Mouse (Mus musculus): ENCODE data around the gene Lif.

Lif gene

DNA sequence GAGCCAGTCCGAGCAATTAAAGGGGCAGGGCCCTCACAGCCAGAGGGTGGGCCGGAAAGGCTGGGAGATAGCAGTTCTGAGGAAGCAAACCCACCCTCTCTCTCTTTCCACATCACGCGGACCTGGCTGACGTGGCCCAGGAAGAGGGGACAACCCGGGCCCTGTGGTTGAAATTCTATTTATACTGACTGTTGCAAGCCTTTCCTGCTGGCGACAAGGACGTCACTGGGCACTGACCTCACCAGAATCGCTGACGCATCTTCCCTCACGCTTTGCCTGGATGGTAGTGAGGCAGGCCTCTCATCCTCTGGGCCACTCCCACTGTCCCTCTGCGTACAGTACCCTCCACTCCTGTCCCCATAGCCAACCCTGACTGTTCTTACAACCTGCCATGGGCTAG is 24.7 kb upstream of the Lif start:
- no peak for DNase-seq

DNA sequence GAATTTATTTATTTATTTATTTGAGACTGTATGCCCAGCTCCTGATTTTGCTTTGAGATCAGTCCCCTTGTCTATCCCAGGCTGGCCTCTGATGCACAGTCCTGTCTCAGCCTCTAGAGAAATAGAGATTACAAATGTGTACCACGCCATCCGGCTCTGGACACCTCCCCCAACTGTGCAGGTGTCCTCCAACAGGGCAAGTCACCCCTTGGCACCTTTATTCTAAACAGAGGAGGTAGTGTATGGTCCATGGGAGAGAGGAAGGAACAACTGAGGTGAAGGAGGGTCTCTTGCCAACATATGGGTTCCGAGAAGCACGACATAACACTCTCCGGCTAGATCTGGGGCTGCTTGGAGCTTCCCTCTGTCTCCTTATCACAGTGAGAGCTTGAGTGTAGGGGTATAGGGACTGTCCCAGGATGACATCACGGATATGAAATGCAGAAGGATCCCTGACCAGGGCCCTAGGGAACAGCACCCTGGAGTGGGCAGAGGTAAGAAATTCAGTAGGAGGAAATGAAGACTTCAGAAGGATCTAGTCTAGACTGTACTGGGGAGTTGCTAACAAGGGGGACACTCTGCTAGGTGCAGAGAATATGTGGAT is 22.2 kb upstream of the Lif start:
- DNase-seq, result no peak

DNA sequence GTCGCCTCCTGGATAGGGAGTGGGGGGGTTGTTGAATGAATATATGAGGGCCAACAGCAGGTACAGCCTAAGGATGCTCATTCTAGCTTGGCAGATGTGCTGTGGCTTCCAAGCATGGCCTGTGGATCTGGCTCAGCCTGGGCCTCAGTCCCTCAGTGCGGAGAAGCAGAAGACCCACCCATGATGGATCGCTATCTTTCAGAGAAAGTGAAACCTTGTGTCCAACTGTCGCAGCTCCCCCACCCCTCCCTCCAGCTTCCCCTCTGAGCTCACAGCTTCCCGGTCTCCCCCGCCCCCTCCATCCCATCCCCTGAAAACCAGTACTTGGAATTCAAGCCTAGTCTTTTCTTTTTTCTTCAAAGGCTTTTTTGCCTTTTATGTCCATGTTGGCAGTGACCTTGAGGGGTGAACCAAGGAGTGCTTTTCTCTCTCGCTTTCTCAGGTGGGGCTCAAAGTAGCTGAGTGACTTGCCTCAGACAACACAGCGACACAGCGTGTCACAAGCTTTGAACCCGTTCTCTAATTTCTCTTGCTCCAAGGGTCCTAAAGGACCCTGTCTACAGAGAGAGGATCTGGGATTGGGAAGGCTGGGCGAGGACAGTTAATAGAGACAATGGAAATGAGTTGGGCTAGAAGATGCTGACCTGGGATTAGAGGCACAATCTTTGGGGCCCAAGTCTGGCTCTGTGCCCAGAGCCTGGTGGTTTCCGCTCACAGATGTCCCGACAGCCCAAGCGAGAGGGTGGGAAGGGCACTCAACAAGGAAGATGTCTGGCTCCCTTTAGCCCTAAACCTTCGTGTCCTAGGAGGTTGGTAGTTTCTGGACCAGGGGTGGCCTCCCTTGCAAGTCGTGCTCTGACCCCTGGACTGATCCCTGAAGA is 21.5 kb upstream of the Lif start, which contains the start of gene Osm:
TSS of gene Osm (plus strand) at position 756 of the 881 bp plus-strand sequence.
- no peak for DNase-seq

DNA sequence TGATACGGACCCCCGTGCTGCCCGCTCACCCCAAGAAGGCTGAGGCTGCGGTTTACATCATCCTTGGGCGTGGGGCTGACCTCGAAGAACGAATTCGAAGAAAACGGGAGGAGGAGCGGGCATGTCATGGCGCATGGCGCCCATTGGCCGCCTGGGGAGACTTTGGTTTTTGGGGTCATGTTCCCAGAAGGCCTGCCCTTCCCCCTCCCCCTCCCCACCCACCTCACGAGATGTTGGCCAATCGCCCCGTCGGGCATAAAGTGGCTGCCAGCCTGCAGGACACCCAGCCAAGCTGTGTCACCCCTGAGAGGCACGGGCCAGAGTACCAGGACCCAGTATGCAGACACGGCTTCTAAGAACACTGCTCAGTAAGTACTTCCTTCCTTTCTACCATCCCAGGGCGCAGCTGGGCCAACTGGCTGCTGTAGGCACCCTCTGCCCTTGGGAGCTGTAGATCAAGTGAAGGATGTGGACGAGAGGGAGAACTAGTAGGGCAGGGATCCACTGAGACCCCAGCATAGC is 20.8 kb upstream of the Lif start:
- no peak for DNase-seq

DNA sequence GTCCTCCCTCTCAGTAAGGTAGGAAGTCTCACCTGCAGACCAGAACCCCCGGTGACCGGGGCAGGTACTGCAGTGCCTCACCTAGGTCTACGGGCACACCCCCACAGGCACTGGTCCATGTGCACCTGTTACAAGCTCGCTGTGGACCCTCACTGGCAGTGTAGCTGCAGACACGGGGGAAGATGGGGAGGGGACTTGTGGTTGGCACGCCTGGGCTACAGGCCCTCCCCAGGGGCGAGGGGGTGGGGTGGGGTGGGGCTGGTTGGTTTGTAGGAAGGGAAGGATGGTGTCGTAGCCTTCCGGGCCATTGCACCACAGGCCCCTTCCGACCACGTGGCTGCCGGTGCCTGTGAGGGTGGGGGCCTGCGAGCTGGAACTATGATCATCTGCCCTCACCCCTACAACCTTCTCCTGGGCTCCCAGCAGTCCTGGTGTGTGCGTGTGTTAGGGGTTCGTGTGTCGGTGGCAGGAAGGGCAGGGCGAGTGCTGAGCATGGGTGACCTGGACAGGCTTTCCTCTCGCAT is 19.9 kb upstream of the Lif start:
- DNase-seq, result no peak

DNA sequence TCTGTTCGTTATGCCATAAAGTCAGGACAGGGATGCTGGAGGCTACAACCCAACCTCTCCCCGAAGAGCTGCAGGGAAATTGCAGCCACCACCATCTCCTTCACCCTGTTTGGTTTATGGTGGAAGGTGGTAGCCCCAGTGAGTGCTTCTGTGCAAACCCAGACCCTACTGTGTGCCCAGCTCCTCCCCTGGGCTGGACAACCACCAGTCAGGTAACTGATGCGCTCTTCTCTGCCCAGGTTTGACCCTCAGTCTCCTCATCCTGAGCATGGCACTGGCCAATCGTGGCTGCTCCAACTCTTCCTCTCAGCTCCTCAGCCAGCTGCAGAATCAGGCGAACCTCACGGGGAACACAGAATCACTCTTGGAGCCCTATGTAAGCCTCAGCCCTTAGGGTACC is 19.2 kb upstream of the Lif start:
- no peak for DNase-seq

DNA sequence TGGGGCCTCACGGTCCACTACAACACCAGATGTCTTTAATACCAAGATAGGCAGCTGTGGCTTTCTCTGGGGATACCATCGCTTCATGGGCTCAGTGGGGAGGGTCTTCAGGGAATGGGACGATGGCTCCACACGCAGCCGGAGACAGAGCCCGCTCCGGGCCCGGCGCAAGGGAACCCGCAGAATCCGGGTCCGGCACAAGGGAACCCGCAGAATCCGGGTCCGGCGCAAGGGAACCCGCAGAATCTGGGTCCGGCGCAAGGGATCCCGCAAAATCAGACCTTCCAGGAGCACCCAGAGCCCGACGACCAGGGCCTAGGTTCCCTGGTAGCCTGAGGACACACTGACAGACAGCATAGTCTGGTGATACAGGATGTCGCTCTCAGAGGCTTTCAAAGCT is 17.7 kb upstream of the Lif start:
- no peak for DNase-seq

DNA sequence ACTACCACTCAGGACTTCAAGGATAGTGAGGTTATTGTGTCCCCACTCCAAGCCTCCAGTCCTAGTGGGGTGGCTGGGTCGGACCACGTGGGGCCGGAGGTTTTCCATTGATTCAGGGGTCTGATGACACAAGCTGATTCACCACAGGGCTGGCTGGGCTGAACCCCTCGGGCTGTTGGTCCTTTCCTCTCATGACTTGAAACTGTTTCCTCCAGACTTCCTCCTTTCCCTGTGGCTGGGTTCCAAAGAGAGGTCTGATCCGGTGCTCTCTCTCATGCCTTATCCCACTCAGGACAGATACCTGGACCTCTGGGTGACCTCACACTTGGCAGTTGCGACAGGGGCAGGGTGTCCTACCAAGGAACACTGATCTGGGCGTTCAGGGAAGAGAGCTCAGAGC is 17.2 kb upstream of the Lif start:
- DNase-seq, result no peak

DNA sequence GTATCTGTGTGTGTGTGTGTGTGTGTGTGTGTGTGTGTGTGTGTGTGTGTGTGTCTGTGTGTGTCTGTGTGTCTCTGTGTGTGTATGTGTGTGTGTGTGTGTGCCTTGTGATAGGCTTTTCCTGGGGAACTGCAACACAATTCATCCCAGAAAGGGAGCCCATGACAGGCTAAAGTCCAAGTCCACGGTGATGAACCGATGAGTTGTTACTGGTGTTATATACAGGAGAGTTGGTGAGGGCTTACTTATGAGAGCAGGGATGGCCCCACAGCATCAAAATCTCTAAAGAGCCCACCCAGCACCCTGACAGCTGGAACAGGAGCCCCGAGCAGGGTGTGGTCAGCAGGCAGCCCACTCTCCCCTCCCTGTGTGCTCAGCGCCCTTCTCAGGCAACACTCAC is 16.2 kb upstream of the Lif start:
- DNase-seq, result no peak

DNA sequence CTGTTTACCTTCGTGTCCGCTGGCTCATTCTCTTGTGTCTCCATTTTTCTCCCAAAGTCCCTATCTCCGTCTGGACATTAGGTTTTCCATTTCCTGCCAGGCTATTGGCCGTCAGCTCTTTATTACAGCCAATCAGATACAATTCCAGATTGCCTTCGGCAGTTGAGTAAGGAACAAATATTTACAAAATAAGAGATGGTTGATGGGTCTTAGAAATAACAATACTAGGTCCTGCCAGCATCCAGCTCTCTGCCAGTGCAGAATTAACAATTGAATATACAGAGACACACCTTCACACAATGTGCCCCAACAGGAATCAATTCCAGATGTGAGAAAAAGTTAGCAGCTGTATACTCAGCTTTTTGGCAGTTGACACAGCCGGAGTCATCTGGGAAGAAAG is 11.2 kb upstream of the Lif start:
- no peak for DNase-seq

DNA sequence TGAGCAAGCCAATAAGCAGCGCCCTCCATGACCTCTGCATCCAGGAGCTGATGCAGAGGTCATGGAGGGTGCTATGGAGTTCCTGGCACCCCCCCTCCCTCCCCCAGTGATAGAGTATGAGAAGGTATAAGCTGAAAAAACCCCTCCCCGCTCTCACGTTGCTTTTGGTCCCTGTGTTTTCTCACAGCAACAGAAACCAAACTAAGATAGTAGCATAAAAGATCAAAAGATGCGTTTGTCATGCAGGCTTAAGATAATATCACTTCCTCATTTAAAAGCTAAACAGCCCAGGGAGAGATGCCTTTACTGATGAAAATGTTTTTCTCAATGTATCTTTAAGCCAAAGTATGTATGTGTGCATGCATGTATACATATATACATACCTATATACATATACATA is 10.7 kb upstream of the Lif start:
- no peak for DNase-seq

DNA sequence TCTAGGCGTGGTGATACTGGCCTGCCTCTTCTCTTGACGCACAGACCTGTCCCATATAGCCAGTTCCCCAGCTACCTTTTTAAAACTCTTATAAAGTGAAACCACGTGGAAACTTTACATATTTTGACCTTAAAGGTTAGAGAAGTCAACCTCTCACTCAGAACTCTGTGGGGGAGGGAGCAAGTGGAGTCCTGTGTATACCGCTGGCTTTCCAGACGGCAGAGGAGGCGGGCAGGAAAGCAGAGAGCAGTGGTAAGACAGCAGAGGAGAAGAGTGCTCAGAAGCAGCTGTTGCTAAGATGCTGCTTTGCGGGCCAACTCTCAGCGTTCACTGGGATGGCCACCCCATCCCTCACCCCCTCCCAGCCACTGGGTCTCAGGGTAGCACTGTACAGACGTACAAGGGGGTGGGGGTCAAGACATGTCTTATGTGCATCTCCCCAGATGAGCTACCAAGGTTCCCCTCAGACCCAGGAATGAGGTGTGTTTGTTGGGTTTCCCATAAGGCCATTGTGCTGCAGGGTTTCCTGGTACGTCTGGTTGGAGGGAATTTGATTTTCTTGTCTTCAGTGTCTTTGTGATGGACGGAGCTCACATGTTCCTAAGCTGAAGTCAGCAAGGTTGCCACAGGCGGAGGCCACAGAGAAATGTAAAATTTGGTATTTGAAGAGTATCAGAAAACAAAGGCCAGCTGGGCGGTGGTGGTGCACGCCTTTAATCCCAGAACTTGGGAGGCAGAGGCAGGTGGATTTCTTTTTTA is 10.0 kb upstream of the Lif start:
- no peak for DNase-seq

DNA sequence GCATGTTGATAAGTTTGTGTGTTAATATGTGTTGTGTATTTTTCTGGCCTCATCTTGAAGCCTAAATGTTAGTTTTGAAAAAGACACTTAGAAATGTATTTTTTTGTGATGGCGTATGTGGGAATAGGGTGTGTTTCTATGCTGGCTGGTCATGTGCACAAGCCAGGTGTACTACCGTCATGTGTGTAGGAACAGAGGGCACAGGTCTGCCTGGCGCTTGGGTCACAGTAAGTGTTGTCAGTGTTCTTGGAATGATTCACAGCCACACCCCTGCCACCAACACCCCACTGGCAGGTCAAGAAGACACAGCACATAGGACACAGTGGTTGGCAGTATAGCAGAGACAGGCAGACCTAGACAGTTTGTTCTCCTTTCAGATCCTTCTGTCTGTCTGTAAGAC is 8.2 kb upstream of the Lif start:
- no peak for DNase-seq

DNA sequence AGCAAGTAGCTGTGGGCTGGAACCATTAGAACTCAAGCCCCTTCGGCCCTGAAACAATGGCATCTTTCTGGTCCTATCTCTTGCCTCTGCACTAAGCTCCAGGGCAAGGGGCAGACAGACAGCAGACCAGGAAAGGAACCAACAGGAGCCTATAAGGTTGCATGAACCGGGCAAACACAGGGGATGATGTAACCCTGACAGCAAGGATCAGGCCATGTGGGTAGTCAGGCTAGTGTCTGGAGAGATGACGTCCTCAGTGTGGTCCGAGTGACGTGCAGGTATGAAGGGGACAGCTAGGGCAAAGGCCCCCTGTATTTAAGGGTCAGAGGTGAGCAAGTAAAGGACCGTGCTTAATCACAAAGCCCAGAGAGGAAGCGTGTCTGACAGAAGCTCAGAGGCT is 7.1 kb upstream of the Lif start:
- no peak for DNase-seq

DNA sequence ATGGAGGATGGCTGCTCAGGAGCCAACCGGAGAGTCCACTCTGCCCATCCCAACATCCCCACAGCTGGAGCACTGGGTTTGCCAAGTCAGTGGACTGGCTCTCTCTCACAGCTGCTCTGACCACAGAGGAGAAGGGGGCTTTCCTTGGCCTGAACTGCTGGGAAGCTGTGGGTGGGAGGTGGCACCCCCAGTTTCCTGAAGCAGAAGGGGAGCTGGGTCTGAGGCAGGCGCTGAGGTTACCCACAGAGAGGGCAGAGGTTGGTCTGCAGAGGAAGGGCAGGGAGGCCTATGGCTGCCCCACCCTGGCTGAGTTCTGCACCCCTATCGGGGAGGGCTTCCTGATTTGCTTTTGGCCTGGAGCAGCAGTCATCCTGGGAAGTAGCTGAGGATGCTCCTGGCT is 6.0 kb upstream of the Lif start:
- DNase-seq, result no peak

DNA sequence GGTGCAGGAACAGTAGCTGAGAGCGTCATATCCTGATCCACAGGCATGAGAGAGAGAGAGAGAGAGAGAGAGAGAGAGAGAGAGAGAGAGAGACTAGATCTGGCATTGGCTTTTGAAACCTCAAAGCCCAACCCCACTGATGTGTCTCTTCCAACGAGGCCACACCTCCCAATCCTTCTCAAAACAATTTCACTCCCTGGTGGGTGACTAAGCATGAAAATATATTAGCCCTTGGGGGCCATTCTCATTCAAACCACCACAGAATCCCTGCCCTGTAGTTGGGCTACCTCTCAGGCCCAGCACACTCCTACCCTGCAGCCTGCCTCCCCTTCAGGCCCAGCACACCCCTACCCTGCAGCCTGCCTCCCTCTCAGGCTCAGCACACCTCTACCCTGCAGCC is 4.5 kb upstream of the Lif start:
- DNase-seq, result no peak

DNA sequence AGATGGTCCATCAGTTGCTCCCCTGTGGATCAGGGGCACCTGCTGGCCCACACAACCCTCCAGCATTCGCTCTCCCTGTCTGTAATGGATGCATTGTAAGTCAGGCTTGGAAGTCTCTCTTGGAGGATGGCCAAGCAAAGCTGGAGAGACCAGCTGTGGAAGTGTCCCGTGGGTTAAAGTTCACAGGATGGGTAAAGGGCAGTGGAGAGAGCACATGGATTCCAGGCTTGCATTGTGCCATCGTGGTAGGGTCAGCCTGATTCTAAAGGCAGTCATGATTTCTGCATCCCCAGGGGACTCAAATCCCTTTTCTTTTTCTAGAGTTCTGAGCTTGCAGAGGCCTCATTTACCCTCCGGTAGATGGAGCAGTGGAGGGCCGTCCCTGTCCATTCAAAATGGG is 399 bp downstream of the Lif start:
- no peak for DNase-seq

DNA sequence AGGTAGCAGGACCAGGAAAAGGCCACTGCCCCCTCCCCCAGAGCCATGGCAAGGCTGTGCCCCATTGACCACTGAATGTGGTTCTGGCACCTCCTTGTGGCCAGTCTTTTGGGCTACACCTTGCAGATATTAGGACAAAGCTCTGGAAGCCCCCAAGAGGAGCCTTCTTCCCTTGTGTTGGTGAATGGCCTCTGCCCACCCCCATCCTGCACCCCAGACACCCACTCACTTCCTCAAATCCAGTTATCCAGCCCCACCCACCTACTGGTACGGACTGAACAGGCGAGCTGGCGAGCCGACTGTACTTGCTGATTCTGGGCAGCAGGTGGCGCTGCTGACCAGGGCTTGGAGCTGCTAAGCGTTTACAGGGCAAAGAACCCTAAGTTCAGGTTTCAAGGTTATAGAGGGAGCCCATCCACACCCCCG is 1.3 kb downstream of the Lif start:
- peak; percentile 78 for DNase-seq

DNA sequence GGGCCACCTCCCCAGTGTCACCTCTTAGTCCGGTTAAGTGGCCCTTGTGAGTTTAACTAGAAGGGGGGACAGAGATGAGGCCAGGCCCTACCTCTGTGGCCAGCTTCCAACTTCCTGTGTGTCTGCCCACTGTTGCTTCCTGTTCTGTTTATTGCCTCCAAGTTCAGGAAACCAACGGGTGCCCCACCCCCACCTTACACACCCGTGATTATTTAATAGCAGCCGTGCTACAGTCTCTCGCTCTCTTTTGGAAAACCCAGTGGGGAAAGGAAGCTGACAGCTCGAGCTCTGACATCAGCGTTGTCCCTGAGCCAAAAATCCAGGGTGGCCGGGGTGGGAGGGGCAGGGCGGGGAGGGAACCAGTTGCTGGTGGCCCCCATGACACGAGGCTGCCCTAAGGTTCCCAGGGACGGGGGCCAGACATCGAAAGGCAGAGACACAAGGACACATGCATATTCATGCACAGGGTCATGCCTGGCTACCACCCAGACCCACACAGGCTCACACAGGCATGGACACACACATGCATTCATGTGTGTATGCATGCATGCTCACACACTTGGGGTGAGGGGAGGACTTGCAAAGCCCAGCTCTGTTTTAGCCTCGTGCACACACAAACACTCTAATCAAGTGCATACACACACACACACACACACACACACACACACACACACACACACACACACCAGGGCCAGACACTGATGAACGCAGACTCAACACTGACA is 3.3 kb downstream of the Lif start:
- no peak for DNase-seq

DNA sequence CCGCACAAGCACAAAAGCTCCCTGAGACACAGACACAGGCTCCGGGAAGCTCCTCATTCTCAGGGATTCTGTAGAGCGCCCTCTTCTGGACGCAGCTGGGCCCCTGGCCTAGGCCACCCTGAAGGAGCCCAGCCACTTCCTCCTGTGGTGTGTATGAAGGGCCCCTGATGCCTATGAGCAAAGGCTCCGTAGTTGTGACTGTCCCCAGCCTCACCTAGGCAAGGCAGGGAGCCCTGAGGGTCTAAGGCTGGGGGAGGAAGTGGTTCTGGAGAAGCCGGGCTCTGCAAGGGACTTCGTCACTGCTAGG is 3.8 kb downstream of the Lif start:
- peak; percentile 67 for DNase-seq

DNA sequence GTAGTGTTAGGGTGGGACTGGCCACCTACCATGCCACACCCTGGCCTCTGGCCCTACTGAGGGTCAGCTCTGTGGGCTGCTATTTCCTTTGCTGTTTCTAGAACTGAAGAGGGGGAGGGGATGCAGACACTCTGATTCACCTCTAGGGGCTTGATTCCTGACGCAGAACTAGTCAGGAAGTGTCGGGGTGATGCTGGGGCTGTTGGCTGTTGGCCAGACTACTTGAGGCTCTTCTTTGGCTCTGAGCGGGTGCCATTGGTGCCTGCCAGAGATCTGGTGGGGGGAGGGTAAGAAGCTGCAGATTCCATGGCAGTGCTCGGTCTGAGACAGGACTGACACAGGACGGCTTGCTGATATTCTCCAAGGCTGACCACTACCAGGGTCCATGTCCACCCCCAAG is 4.6 kb downstream of the Lif start:
- DNase-seq, result peak; percentile 50

DNA sequence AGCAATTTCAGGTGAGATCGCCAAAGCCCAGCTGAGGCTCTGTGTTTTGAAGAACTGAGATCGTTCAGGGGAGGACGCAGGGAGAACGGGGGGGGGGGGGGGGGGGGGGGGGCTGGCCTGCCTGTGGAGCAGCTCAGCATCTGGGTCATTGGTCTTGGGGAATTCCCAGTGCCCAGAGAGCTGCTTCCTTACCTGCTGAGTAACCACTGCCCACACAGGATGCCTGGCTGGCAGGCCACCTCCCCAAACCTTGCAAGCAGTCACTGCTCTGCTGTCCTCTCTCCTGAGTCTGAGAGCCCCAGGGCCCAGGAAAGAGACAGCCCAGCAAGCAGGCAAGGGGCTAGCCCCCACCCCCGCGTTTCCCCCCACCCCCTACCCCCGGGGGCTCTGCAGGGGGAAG is 5.5 kb downstream of the Lif start:
- DNase-seq, result no peak

DNA sequence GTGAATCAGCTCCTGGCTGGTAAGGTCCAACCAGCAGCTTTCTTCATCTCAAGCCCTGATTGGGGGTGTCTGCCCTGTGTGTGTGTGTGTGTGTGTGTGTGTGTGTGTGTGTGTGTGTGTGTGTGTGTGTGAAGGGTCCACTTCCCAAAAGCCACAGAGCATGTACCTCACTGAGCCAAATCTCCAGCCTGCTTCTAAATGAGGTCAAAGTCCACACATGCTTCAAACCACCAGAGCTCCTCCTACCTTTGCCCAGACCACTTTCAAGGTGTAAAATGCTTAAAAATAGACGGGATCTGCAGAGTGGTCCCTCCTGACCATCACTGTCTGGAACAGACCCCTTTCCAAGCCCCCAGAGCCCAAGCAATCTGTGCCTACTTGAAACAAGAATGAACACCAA is 5.9 kb downstream of the Lif start:
- DNase-seq, result no peak
